7 mouse cellular contexts compared by ENCODE assay signal in the genomic region with DNA sequence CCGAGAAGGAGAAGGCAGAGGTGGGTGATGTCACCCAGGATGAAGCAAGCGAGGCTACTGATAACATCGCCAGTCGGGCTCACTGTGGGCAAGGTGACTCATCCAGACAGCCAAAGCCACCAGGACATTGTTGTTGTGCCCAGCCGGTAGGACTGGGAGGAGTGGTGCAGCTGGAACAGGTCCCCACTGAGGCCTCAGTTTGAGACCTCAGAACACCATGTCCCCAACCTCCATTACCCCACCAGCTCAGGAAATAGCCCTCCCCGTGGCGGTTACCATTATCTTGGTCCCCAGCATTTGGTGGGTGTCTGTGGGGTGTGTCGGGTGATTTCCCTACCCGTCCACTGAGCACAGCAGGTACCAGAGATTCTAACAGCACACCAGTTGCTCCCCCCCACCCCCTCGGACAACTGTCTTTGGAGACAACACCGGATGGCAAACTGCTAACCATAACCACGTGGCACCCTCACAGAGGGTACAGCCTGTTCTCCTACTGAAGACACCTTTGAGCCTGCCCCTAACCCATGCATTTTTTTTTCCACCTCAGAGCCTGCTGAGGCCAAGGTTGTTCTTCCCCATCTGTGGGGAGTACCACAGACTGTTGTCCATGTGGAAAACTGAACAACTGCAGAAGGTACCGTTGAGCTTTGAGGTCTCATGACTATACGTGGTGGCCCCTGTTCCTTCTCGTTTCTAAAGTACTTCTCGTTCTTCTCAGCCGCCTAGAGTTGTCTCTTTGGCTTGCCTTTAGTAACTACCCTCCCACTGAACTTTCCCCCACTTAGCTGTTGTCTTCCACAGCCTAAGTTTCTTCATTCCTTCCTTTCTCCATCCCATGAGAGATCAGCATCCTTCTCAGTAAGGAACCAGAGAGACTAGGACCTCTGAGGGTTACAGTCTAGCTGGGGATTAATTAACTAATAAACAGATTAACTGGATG.
DNase-seq lines count a peak whose midpoint lies in the region; ATAC-seq lines count a peak whose summit lies in the region.

No protein-coding gene starts in this region.

- peak; percentile 51 for ATAC-seq in CD4-positive, CD25-positive, alpha-beta regulatory T cell, adult 4 months
- ATAC-seq in inflammation-experienced regulatory T-cells, adult 6 months, result peak; percentile 51

- peak; percentile 85 for DNase-seq in T-cell, adult 2 months (ENCODE audit: low spot score)
- DNase-seq in spleen, adult 12 weeks (ENCODE audit: low spot score), result peak; percentile 40
- DNase-seq in kidney, adult 18-20 months, result no peak
- no peak for DNase-seq in yolk sac, embryonic 10.5 days (ENCODE audit: low spot score)
- DNase-seq in frontal cortex, postnatal 25 days (ENCODE audit: low spot score in 2 of 2), result no peak

Comparison
In these comparisons a context has a peak if more than half of its experiments do, and no peak if none do; other contexts are left out.
1. DNase-seq: peak in T-cell, adult 2 months (single experiment) and spleen, adult 12 weeks (single experiment); none in kidney, adult 18-20 months (single experiment), yolk sac, embryonic 10.5 days (single experiment) and frontal cortex, postnatal 25 days (0 of 2).